Mouse (Mus musculus) lung, embryonic 15.5 days (tissue): ENCODE measurements around the gene Arrb1. TPM values are rescaled to one million over a fixed set of nuclear protein-coding genes. Genes with fewer than 3 reads are reported as not detected.

Experiments
- ATAC-seq: fragments of 200-750 bp; cut with Nextera tagmentation; 2 replicates; pipeline ENCODE4 v1.8.0; 2017; ENCODE audit warnings: moderate number of reproducible peaks, borderline replicate concordance; ENCODE audit not compliant: low FRiP score, low TSS enrichment; ENCODE audit errors: extremely low read depth
- H3K27ac ChIP-seq: fragments of 300-500 bp; sonication (generic); 2 replicates; pipeline ENCODE4 v1.5.1; 2015; ENCODE audit warnings: moderate library complexity, mild to moderate bottlenecking, inconsistent platforms
- H3K27me3 ChIP-seq: fragments of 300-500 bp; sonication (generic); 2 replicates; pipeline ENCODE4 v1.6.1; 2015; ENCODE audit warnings: inconsistent platforms
- H3K36me3 ChIP-seq: fragments of 300-500 bp; sonication (generic); 2 replicates; pipeline ENCODE4 v1.6.1; 2015; ENCODE audit warnings: inconsistent platforms
- H3K4me1 ChIP-seq: fragments of 300-500 bp; sonication (generic); 2 replicates; pipeline ENCODE4 v1.6.1; 2015; ENCODE audit warnings: inconsistent platforms
- H3K4me2 ChIP-seq: fragments of 300-500 bp; sonication (generic); 2 replicates; pipeline ENCODE4 v1.6.1; 2015; ENCODE audit warnings: inconsistent platforms, mild to moderate bottlenecking, moderate library complexity
- H3K4me3 ChIP-seq: fragments of 300-500 bp; sonication (generic); 2 replicates; pipeline ENCODE4 v1.5.1; 2015; ENCODE audit warnings: mild to moderate bottlenecking, inconsistent platforms
- H3K9ac ChIP-seq: fragments of 300-500 bp; sonication (generic); 2 replicates; pipeline ENCODE4 v1.6.1; 2015; ENCODE audit warnings: inconsistent platforms
- H3K9me3 ChIP-seq: fragments of 300-500 bp; sonication (generic); 2 replicates; pipeline ENCODE4 v1.6.1; 2016; ENCODE audit warnings: inconsistent platforms
- WGBS: fragments of 180-500 bp; shearing (Covaris S2); methylation state at CpG from one replicate; pipeline ENCODE4 v1.1.7; 2015; 5-methylcytosine and 5-hydroxymethylcytosine counted together
- polyA plus RNA-seq: library from polyadenylated mRNA; unstranded; fragments of >200 nt; fragmentation: Nextera tagmentation; extraction: Ambion mirVana; gene quantifications from 2 replicates; pipeline ENCODE4 v1.2.1, GENCODE M21; 2015

Arrb1 gene
- polyA plus RNA-seq, 1 experiment from 2014 or later, result 16.1 TPM

GRCm38 (mm10) chr7:99518954-99519644, 16.2 kb upstream of the Arrb1 start:
- Histone ChIP-seq H3K27ac (peak overlapping the region; percentile 62), H3K4me2 (no peak overlapping the region)
- no peak for ATAC-seq

GRCm38 (mm10) chr7:99523121-99523520, 12.1 kb upstream of the Arrb1 start:
- no peaks in the 10 kb centered on the region for H3K27me3 ChIP-seq
- no peak overlapping the region for H3K9ac ChIP-seq
- no peaks in the 10 kb centered on the region for H3K9me3 ChIP-seq
- WGBS, result 21% methylated on average over 8 of the region's 8 CpGs
- peak overlapping the region; percentile 2; the same call in 1 of the 2 replicates for H3K4me2 ChIP-seq
- no peaks in the 10 kb centered on the region for H3K36me3 ChIP-seq
- peaks cover 21% of the 10 kb centered on the region for H3K4me1 ChIP-seq
- H3K27ac ChIP-seq, result peak overlapping the region; percentile 66
- ATAC-seq, result peak; percentile 87; the same call in 1 of the 2 replicates
- no peak overlapping the region for H3K4me3 ChIP-seq

More at GRCm38 (mm10) chr7:99518954-99519644, 16.2 kb upstream of the Arrb1 start:
- 38% methylated on average over 4 of the region's 4 CpGs for WGBS
- Histone ChIP-seq H3K36me3 (no peaks in the 10 kb centered on the region), H3K4me1 (peaks cover 17% of the 10 kb centered on the region), H3K9me3 (no peaks in the 10 kb centered on the region), H3K9ac (no peak overlapping the region), H3K27me3 (no peaks in the 10 kb centered on the region), H3K4me3 (no peak overlapping the region)

GRCm38 (mm10) chr7:99523837-99524236, 11.4 kb upstream of the Arrb1 start:
- ATAC-seq, result no peak; the same call in 1 of the 2 replicates
- peaks cover 21% of the 10 kb centered on the region for H3K4me1 ChIP-seq
- H3K4me3 ChIP-seq, result no peak overlapping the region
- no peak overlapping the region for H3K9ac ChIP-seq
- H3K4me2 ChIP-seq, result no peak overlapping the region; the same call in 1 of the 2 replicates
- WGBS, result 64% methylated on average over 1 of the region's 1 CpGs
- H3K27me3 ChIP-seq, result no peaks in the 10 kb centered on the region
- peak overlapping the region; percentile 66 for H3K27ac ChIP-seq
- no peaks in the 10 kb centered on the region for H3K9me3 ChIP-seq
- no peaks in the 10 kb centered on the region for H3K36me3 ChIP-seq

- no peaks in the 10 kb centered on the region for H3K36me3 ChIP-seq
- no peak overlapping the region for H3K4me3 ChIP-seq
- H3K4me1 ChIP-seq, result peaks cover 10% of the 10 kb centered on the region
- H3K9ac ChIP-seq, result no peak overlapping the region
- WGBS, result 44% methylated on average over 2 of the region's 2 CpGs
- no peak overlapping the region for H3K4me2 ChIP-seq
- no peak for ATAC-seq
- H3K27me3 ChIP-seq, result no peaks in the 10 kb centered on the region
- H3K27ac ChIP-seq, result no peak overlapping the region
- no peaks in the 10 kb centered on the region for H3K9me3 ChIP-seq
Measured at GRCm38 (mm10) chr7:99528547-99528946, 6.7 kb upstream of the Arrb1 start.

GRCm38 (mm10) chr7:99529410-99529809, 5.9 kb upstream of the Arrb1 start:
- Histone ChIP-seq H3K36me3 (no peaks in the 10 kb centered on the region), H3K4me1 (peaks cover 3% of the 10 kb centered on the region; the same call in 1 of the 2 replicates), H3K4me3 (no peak overlapping the region), H3K9ac (no peak overlapping the region), H3K27ac (no peak overlapping the region), H3K9me3 (no peaks in the 10 kb centered on the region), H3K27me3 (no peaks in the 10 kb centered on the region), H3K4me2 (no peak overlapping the region)
- 41% methylated on average over 5 of the region's 5 CpGs for WGBS
- ATAC-seq, result no peak

- H3K27me3 ChIP-seq, result no peaks in the 10 kb centered on the region
Measured at GRCm38 (mm10) chr7:99531408-99531970, 3.8 kb upstream of the Arrb1 start.

GRCm38 (mm10) chr7:99532526-99532925, 2.7 kb upstream of the Arrb1 start:
- Histone ChIP-seq H3K4me3 (no peak overlapping the region), H3K9me3 (no peaks in the 10 kb centered on the region), H3K27me3 (no peaks in the 10 kb centered on the region), H3K27ac (no peak overlapping the region), H3K9ac (no peak overlapping the region), H3K36me3 (no peaks in the 10 kb centered on the region), H3K4me2 (no peak overlapping the region), H3K4me1 (peaks cover 25% of the 10 kb centered on the region)
- no peak for ATAC-seq
- 56% methylated on average over 4 of the region's 4 CpGs for WGBS

More at GRCm38 (mm10) chr7:99531408-99531970, 3.8 kb upstream of the Arrb1 start:
- Histone ChIP-seq H3K4me1 (peaks cover 14% of the 10 kb centered on the region), H3K9me3 (no peaks in the 10 kb centered on the region), H3K4me3 (no peak overlapping the region), H3K4me2 (no peak overlapping the region), H3K36me3 (no peaks in the 10 kb centered on the region), H3K9ac (no peak overlapping the region), H3K27ac (no peak overlapping the region)
- 76% methylated on average over 3 of the region's 3 CpGs for WGBS
- no peak for ATAC-seq

GRCm38 (mm10) chr7:99533600-99533999, 1.7 kb upstream of the Arrb1 start:
- Histone ChIP-seq H3K9ac (no peak overlapping the region), H3K9me3 (no peaks in the 10 kb centered on the region), H3K4me2 (no peak overlapping the region), H3K4me3 (no peak overlapping the region), H3K27ac (no peak overlapping the region), H3K36me3 (no peaks in the 10 kb centered on the region), H3K27me3 (no peaks in the 10 kb centered on the region), H3K4me1 (peaks cover 36% of the 10 kb centered on the region)
- WGBS, result 69% methylated on average over 7 of the region's 7 CpGs
- no peak for ATAC-seq

GRCm38 (mm10) chr7:99534501-99534900, 765 bp upstream of the Arrb1 start:
- Histone ChIP-seq H3K27ac (peak overlapping the region; percentile 97), H3K4me1 (peaks cover 45% of the 10 kb centered on the region), H3K4me3 (peak overlapping the region; percentile 86; the same call in 1 of the 2 replicates), H3K9me3 (no peaks in the 10 kb centered on the region), H3K36me3 (no peaks in the 10 kb centered on the region), H3K9ac (no peak overlapping the region), H3K27me3 (no peaks in the 10 kb centered on the region), H3K4me2 (peak overlapping the region; percentile 94)
- 38% methylated on average over 5 of the region's 5 CpGs for WGBS
- no peak for ATAC-seq

- Histone ChIP-seq H3K9me3 (no peaks in the 10 kb centered on the region), H3K27ac (peak overlapping the region; percentile 97), H3K27me3 (no peaks in the 10 kb centered on the region), H3K4me3 (peak overlapping the region; percentile 86), H3K36me3 (no peaks in the 10 kb centered on the region), H3K9ac (peak overlapping the region; percentile 97), H3K4me2 (peak overlapping the region; percentile 94), H3K4me1 (peaks cover 59% of the 10 kb centered on the region)
- ATAC-seq, result peak; percentile 24
- WGBS, result 3% methylated on average over 46 of the region's 46 CpGs
Measured at GRCm38 (mm10) chr7:99535741-99536501, 655 bp downstream of the Arrb1 start.

GRCm38 (mm10) chr7:99537183-99537756, 2.0 kb downstream of the Arrb1 start:
- Histone ChIP-seq H3K4me1 (peaks cover 65% of the 10 kb centered on the region), H3K36me3 (no peaks in the 10 kb centered on the region), H3K27me3 (no peaks in the 10 kb centered on the region), H3K9ac (no peak overlapping the region), H3K4me2 (peak overlapping the region; percentile 94), H3K9me3 (no peaks in the 10 kb centered on the region), H3K4me3 (peak overlapping the region; percentile 86), H3K27ac (no peak overlapping the region)
- WGBS, result 45% methylated on average over 5 of the region's 5 CpGs
- no peak for ATAC-seq
